Mouse (Mus musculus): Measurements from ENCODE around the gene Eps8l1. TPM values are rescaled to one million over a fixed set of nuclear protein-coding genes. Genes with fewer than 3 reads are reported as not detected.

Gene Eps8l1
- total and polyA plus RNA-seq, 2 experiments from 2014 or later: 3.9 to 7.4 TPM

DNA sequence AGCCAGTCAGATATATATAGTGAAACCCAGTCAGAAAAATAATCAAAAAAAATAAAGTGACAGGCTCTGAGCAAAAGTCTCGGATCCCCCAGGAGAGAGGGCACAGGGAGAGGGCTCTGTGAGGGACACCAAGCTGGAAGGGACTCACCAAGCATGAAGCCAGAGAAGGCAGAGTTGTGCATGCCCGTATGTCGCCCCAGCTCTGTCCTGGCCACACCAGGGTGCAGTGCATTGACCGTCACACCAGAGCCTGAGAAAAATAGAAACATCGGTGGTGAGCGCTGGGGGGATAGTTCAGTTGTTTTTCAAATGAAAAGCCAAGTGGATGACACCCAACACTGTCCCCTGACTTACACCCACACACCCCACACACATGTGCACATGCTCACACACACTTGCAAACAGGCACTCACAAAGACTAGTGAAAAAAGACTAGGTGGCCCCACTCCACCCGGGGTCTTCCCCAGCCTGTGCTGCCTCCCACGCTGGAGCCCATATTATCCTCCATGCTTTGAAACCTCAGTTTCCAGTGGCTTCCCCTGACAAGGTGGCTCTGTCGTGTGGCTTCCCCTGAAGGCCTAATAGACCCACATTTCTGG lies 30.1 kb upstream of the Eps8l1 start:
- WGBS: 96% methylated on average over 9 of the region's 9 CpGs
- Histone ChIP-seq H3K4me2 (ENCODE audit: low read depth, low read length, poor library complexity, severe bottlenecking) (no peak overlapping the region), H3K9me3 (ENCODE audit: low read length) (no peaks in the 10 kb centered on the region), H3K9ac (replicated peaks; ENCODE audit: low read length, poor library complexity, severe bottlenecking) (no peak overlapping the region), H3K4me3 (ENCODE audit: low read depth, low read length) (no peak overlapping the region), H3K36me3 (ENCODE audit: insufficient read depth, low read length) (peaks cover 64% of the 10 kb centered on the region), H3K27me3 (ENCODE audit: insufficient read depth, low read length) (no peaks in the 10 kb centered on the region), H3K4me1 (ENCODE audit: insufficient read depth, low read length) (no peaks in the 10 kb centered on the region), H3K27ac (ENCODE audit: low read depth, low read length) (no peak overlapping the region)
- ATAC-seq (ENCODE audit: low FRiP score): no peak
- no peak for DNase-seq (ENCODE audit: low spot score)
- no peak for TF ChIP-seq CTCF (IDR thresholded peaks at IDR 0.05)

DNA sequence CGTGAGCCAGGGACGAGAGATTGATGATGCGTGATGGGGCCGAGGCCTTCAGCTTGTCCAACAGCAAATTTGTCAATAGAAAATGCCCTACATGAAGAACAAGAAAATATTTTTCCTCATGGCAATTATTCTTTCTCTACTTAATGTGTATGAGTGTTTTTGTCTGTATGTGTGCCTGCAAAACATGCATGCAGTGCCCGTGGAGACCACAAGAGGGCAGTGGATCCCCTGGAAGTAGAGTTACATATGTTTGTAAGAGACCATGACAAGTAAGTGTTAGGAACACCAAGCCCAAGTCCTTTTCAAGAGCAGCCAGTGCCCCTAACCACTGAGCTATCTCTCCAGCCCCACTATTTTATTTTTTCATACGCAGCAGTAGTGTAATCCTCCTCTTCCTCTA lies 28.9 kb upstream of the Eps8l1 start:
- Histone ChIP-seq H3K9ac (replicated peaks; ENCODE audit: low read length, poor library complexity, severe bottlenecking) (no peak overlapping the region), H3K27me3 (ENCODE audit: insufficient read depth, low read length) (no peaks in the 10 kb centered on the region), H3K36me3 (ENCODE audit: insufficient read depth, low read length) (peaks cover 58% of the 10 kb centered on the region), H3K4me3 (ENCODE audit: low read depth, low read length) (no peak overlapping the region), H3K27ac (ENCODE audit: low read depth, low read length) (no peak overlapping the region), H3K4me2 (ENCODE audit: low read depth, low read length, poor library complexity, severe bottlenecking) (no peak overlapping the region), H3K9me3 (ENCODE audit: low read length) (no peaks in the 10 kb centered on the region), H3K4me1 (ENCODE audit: insufficient read depth, low read length) (no peaks in the 10 kb centered on the region)
- DNase-seq (ENCODE audit: low spot score) (peak; percentile 59), ATAC-seq (ENCODE audit: low FRiP score) (no peak)
- WGBS: 80% methylated on average over 6 of the region's 6 CpGs
- TF ChIP-seq CTCF (IDR thresholded peaks at IDR 0.05): peak; percentile 89

DNA sequence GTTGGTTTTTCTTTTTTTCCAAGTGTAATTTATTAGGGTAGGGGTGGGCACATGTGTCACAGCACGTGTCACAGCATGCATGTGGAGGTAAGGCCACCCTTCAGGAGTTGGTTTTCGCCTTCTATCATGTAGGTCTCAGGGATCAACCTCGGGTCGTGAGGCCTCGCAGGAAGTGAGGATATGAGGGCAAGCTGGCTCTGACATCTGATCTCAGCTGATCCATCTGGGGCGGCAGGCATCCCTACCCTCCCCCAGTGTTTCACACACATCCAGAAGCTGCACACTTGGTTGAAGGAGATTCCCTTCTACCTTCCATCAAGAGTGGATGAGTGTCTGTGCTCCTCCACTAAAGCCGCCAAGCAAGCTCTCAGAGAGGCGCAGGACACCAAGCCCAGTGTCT lies 28.4 kb upstream of the Eps8l1 start:
- TF ChIP-seq CTCF (IDR thresholded peaks at IDR 0.05): no peak

DNA sequence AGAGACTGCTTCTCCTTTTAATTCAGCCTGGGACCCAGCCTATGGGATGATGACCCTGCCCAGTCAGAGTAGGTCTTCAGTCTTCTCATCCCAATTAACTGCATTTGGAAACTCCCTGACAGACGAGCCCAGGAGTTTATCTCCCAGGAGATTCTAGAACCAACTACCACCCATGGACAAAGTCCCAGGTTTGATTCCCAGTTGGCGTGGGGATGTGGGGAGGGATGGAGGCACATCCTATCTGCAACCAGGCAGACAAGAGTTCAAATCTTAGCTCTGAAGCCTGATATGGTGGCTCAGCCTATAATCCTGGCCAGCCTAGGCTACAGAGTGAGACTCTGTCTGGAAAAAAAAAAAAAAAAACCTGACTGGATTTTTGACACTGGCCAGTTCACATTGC lies 22.8 kb upstream of the Eps8l1 start:
- no peaks in the 10 kb centered on the region for H3K4me1 ChIP-seq (ENCODE audit: insufficient read depth, low read length)
- TF ChIP-seq CTCF (IDR thresholded peaks at IDR 0.05): no peak
- H3K36me3 ChIP-seq (ENCODE audit: insufficient read depth, low read length): peaks cover 56% of the 10 kb centered on the region
- H3K4me2 ChIP-seq (ENCODE audit: low read depth, low read length, poor library complexity, severe bottlenecking): no peak overlapping the region
- no peaks in the 10 kb centered on the region for H3K9me3 ChIP-seq (ENCODE audit: low read length)
- DNase-seq (ENCODE audit: low spot score): no peak
- no peaks in the 10 kb centered on the region for H3K27me3 ChIP-seq (ENCODE audit: insufficient read depth, low read length)
- no peak overlapping the region for H3K9ac ChIP-seq (replicated peaks; ENCODE audit: low read length, poor library complexity, severe bottlenecking)
- no peak overlapping the region for H3K27ac ChIP-seq (ENCODE audit: low read depth, low read length)
- WGBS: 95% methylated on average over 2 of the region's 2 CpGs
- ATAC-seq (ENCODE audit: low FRiP score): no peak
- H3K4me3 ChIP-seq (ENCODE audit: low read depth, low read length): no peak overlapping the region

More for the DNA sequence above, 28.4 kb upstream of the Eps8l1 start:
- Histone ChIP-seq H3K9me3 (ENCODE audit: low read length) (no peaks in the 10 kb centered on the region), H3K4me3 (ENCODE audit: low read depth, low read length) (no peak overlapping the region), H3K4me1 (ENCODE audit: insufficient read depth, low read length) (no peaks in the 10 kb centered on the region), H3K27ac (ENCODE audit: low read depth, low read length) (no peak overlapping the region), H3K9ac (replicated peaks; ENCODE audit: low read length, poor library complexity, severe bottlenecking) (no peak overlapping the region), H3K27me3 (ENCODE audit: insufficient read depth, low read length) (no peaks in the 10 kb centered on the region), H3K4me2 (ENCODE audit: low read depth, low read length, poor library complexity, severe bottlenecking) (no peak overlapping the region), H3K36me3 (ENCODE audit: insufficient read depth, low read length) (peaks cover 56% of the 10 kb centered on the region)
- DNase-seq (ENCODE audit: low spot score) (no peak), ATAC-seq (ENCODE audit: low FRiP score) (no peak)
- WGBS: 96% methylated on average over 8 of the region's 8 CpGs

DNA sequence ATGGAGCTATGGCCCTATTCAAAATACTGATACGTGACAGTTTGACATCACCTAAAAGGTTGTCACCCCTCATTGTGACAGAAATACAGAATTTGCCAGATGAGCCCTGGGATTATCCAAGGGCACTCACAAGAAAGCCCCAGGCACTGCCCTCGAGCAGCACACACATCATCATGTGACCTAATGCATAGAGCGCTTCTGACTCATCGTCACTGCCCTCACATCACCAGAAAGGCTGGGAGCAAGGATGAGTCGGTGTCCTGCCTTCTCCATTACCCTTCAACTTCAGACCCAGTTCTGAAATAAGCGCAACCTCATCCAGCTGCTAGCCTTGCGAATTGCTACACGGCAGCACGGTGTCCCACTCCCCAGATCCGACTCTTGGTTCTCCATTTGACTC lies 19.9 kb upstream of the Eps8l1 start:
- WGBS: 90% methylated on average over 10 of the region's 10 CpGs

DNA sequence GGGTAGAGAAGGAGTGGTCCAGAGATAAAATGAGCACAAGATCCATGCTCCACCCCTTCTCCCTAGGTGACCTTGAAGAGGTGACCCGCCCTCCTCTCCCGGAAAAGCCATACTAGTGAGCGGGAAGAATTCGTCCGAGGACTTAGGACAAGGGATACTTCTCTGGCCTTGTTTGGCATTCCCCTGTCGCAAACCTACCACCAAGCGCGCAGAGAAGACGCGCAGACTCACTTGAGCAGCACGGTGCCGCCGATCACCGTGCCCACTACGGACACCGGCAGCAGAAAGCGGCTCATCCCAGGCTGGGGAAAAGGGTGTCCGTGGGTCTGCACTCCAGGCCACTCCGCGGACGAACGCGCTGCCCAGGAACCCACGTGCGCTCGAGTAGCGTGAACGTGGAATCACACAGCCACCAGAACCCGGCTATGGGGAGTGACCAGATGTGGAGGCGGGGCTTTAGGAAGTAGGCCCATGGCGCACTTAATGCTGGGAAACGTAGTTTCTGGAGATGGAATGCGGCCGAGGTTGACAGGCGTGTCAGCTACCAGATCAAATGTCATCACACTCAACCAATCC lies 15.2 kb upstream of the Eps8l1 start, which contains the start of gene Rdh13:
Gene Rdh13 (minus strand): TSS at position 434 of the 576 bp plus-strand sequence.
- under 1% methylated on average over 34 of the region's 35 CpGs for WGBS
- peak; percentile 93 for ATAC-seq (ENCODE audit: low FRiP score)
- TF ChIP-seq CTCF (IDR thresholded peaks at IDR 0.05): peak; percentile 34; the same call in 1 of the 2 replicates
- Histone ChIP-seq H3K27ac (ENCODE audit: low read depth, low read length) (peak within 1 kb of the TSS; percentile 78), H3K4me3 (ENCODE audit: low read depth, low read length) (peak within 1 kb of the TSS; percentile 79), H3K4me2 (ENCODE audit: low read depth, low read length, poor library complexity, severe bottlenecking) (peak within 1 kb of the TSS; percentile 73), H3K9ac (replicated peaks; ENCODE audit: low read length, poor library complexity, severe bottlenecking) (peak within 1 kb of the TSS; percentile 71), H3K9me3 (ENCODE audit: low read length) (no peaks in the 10 kb centered on the region), H3K27me3 (ENCODE audit: insufficient read depth, low read length) (no peaks in the 10 kb centered on the region), H3K36me3 (ENCODE audit: insufficient read depth, low read length) (peaks cover 30% of the 10 kb centered on the region), H3K4me1 (ENCODE audit: insufficient read depth, low read length) (no peaks in the 10 kb centered on the region; the same call in 1 of the 2 replicates)
- DNase-seq (ENCODE audit: low spot score): peak; percentile 95

More for the DNA sequence above, 19.9 kb upstream of the Eps8l1 start:
- ATAC-seq (ENCODE audit: low FRiP score) (no peak), DNase-seq (ENCODE audit: low spot score) (no peak)
- no peak for TF ChIP-seq CTCF (IDR thresholded peaks at IDR 0.05)
- Histone ChIP-seq H3K36me3 (ENCODE audit: insufficient read depth, low read length) (peaks cover 39% of the 10 kb centered on the region), H3K27me3 (ENCODE audit: insufficient read depth, low read length) (no peaks in the 10 kb centered on the region), H3K4me3 (ENCODE audit: low read depth, low read length) (no peak overlapping the region), H3K4me2 (ENCODE audit: low read depth, low read length, poor library complexity, severe bottlenecking) (no peak overlapping the region), H3K27ac (ENCODE audit: low read depth, low read length) (no peak overlapping the region), H3K9me3 (ENCODE audit: low read length) (no peaks in the 10 kb centered on the region), H3K4me1 (ENCODE audit: insufficient read depth, low read length) (no peaks in the 10 kb centered on the region; the same call in 1 of the 2 replicates), H3K9ac (replicated peaks; ENCODE audit: low read length, poor library complexity, severe bottlenecking) (no peak overlapping the region)
